Mouse (Mus musculus) heart, postnatal 14 days (tissue): ENCODE measurements at regions not wholly inside any gene's neighbourhood (a gene's known extent, or its start where the extent isn't known, plus 50 kb on each side); places are given as distances from the start of the nearest gene placed in this dataset.

Source experiments
- DNase-seq, 2 experiments: peaks; one replicate each; pipeline ENCODE4 v3.0.0; 2021 to 2022
- intact Hi-C: fragments of 180-260 bp; cut with DNase I; formaldehyde crosslinking; loops from one replicate; pipeline ENCODE4 v1.15.1; 2025

DNA sequence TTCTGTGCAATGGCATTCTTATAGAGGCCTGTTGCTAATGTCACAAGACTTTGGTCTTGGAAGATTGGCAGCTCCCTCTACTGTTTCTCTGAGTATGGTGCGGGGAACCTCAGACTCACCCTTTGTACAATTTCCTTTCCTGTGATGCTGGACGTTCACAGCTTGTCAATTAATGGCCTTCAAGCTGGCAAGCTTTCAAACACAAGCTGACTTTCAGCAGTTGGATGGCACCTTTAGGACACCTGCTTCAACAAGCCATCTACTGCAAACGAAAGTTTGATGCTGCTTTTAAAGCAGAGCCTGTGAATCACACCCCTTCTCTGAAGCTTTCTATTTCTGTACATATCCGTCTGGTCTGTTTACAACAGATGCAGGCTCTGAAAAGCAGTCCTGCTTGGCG, 841.0 kb upstream of the Ptprd start:
- DNase-seq: no peak
- intact Hi-C loops: loop anchor here (5.0 kb wide), 1 partner anchor 1395 kb away; no protein-coding TSS in a partner anchor
